Mouse (Mus musculus): ENCODE measurements around the gene Zfp219. TPM values are rescaled to one million over a fixed set of nuclear protein-coding genes. Genes with fewer than 3 reads are reported as not detected.

Gene Zfp219
- polyA plus RNA-seq, 1 experiment from 2014 or later, result 11.9 TPM

DNA sequence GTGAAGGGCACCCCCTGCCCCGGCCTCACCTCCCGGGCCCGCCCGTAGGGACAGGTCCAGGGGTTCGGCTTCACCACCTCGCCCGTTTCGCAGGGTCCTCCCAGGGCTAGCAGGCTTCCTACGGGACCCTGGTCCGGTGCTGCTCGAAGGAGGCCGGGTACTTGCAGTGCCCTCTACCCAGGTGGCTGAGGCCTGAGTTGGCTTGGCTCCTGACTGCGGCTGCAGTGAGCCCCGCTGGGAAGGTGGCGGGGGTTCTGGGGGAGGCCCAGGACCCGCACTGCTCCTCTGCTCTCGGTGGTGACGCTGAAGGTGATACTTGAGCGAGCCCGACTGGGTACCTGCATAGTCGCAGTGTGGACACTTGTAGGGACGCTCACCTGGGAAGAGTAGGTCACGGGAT, 13.8 kb downstream of the Zfp219 start:
- H3K36me3 ChIP-seq (ENCODE audit: control insufficient read depth, insufficient read depth), result peaks cover 55% of the 10 kb centered on the region
- WGBS, result 90% methylated on average over 23 of the region's 23 CpGs
- ATAC-seq, result no peak

DNA sequence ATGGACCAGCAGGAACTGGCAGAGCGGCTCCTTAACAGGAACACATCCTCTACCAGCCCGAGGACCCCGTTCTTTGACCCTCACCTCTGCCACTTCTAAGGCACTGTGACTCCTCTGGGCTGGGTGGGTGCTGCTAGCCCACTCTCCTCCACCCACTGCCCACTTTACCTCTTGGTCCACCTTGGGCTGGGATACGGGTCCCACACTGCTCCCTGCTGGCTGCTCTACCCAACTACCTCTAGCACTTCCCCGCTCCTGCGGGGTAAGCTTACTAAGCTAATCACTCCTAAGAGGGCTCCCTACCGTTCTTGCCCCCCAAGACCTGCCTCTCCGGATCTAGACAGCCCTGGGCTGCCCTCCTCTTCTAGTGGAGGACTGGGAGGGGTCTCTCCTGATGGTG, 14.3 kb downstream of the Zfp219 start:
- ATAC-seq, result no peak
- Histone ChIP-seq H3K36me3 (ENCODE audit: control insufficient read depth, insufficient read depth) (peaks cover 55% of the 10 kb centered on the region), H3K4me1 (replicated peaks; ENCODE audit: control insufficient read depth, insufficient read depth, low read length) (no peaks in the 10 kb centered on the region), H3K27me3 (replicated peaks; ENCODE audit: control insufficient read depth, insufficient read depth, low read length) (no peaks in the 10 kb centered on the region), H3K27ac (ENCODE audit: low read depth, low read length) (no peak overlapping the region; the same call in 1 of the 2 replicates), H3K9ac (ENCODE audit: low read depth, low read length) (no peak overlapping the region), H3K9me3 (ENCODE audit: control insufficient read depth) (no peaks in the 10 kb centered on the region), H3K4me3 (ENCODE audit: low read depth, low read length) (no peak overlapping the region), H3K4me2 (replicated peaks; ENCODE audit: low read depth) (no peak overlapping the region)
- 85% methylated on average over 8 of the region's 8 CpGs for WGBS
- peak; percentile 61 for TF ChIP-seq CTCF (IDR thresholded peaks at IDR 0.05; ENCODE audit: low read depth)

More for the DNA sequence above, 13.8 kb downstream of the Zfp219 start:
- no peak overlapping the region for H3K9ac ChIP-seq (ENCODE audit: low read depth, low read length)
- H3K27me3 ChIP-seq (replicated peaks; ENCODE audit: control insufficient read depth, insufficient read depth, low read length), result no peaks in the 10 kb centered on the region
- H3K4me2 ChIP-seq (replicated peaks; ENCODE audit: low read depth), result no peak overlapping the region
- no peaks in the 10 kb centered on the region for H3K9me3 ChIP-seq (ENCODE audit: control insufficient read depth)
- H3K27ac ChIP-seq (ENCODE audit: low read depth, low read length), result no peak overlapping the region; the same call in 1 of the 2 replicates
- H3K4me3 ChIP-seq (ENCODE audit: low read depth, low read length), result no peak overlapping the region
- no peaks in the 10 kb centered on the region for H3K4me1 ChIP-seq (replicated peaks; ENCODE audit: control insufficient read depth, insufficient read depth, low read length)
- no peak for TF ChIP-seq CTCF (IDR thresholded peaks at IDR 0.05; ENCODE audit: low read depth)

DNA sequence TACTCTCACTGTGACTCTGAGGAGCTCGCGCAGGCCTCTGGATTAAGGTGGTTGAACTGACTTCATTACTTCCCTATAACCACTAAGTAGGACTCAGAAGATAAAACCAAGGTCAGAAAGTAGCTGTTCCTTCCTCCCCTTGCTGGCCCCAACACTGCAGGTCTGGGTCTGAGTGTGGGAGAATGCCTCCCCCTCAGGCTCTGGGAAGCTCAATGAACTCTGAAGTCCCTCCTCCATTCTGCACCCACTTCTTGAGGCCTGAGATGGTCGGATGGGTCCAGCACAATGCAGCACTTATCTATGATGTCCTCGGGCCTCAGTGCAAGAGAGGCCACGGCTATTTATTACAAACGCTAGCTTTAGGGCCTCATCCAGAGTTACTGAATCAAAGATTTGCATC, 14.9 kb downstream of the Zfp219 start:
- no peak for ATAC-seq
- H3K36me3 ChIP-seq (ENCODE audit: control insufficient read depth, insufficient read depth), result peaks cover 58% of the 10 kb centered on the region

DNA sequence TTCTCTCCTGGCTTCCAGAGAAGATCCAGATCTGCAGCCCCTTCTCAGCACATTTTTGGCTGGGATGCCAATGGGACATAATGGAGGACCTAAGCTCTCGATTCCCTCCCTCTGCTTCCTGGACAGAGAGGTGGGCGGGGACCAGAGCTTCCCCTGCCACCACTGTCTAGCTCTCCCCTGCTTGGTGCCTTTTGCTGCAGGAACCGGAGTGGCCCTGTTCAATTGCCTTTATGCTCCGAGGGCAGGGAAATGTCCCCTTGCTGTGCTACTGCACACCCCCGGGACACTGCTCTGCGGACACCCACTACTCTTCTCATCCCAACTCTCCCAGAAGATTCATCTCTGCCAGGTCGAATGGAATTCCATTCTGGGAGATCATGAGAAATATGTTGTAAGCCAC, 15.4 kb downstream of the Zfp219 start:
- H3K27me3 ChIP-seq (replicated peaks; ENCODE audit: control insufficient read depth, insufficient read depth, low read length), result no peaks in the 10 kb centered on the region
- WGBS, result 68% methylated on average over 7 of the region's 7 CpGs
- ATAC-seq, result no peak
- no peak overlapping the region for H3K4me3 ChIP-seq (ENCODE audit: low read depth, low read length)
- peaks cover 61% of the 10 kb centered on the region for H3K36me3 ChIP-seq (ENCODE audit: control insufficient read depth, insufficient read depth)
- no peaks in the 10 kb centered on the region for H3K4me1 ChIP-seq (replicated peaks; ENCODE audit: control insufficient read depth, insufficient read depth, low read length)
- no peak overlapping the region for H3K27ac ChIP-seq (ENCODE audit: low read depth, low read length)
- no peaks in the 10 kb centered on the region for H3K9me3 ChIP-seq (ENCODE audit: control insufficient read depth)
- H3K4me2 ChIP-seq (replicated peaks; ENCODE audit: low read depth), result no peak overlapping the region
- H3K9ac ChIP-seq (ENCODE audit: low read depth, low read length), result no peak overlapping the region
- no peak for TF ChIP-seq CTCF (IDR thresholded peaks at IDR 0.05; ENCODE audit: low read depth)

More for the DNA sequence above, 14.9 kb downstream of the Zfp219 start:
- Histone ChIP-seq H3K9ac (ENCODE audit: low read depth, low read length) (no peak overlapping the region), H3K9me3 (ENCODE audit: control insufficient read depth) (no peaks in the 10 kb centered on the region), H3K27me3 (replicated peaks; ENCODE audit: control insufficient read depth, insufficient read depth, low read length) (no peaks in the 10 kb centered on the region), H3K4me1 (replicated peaks; ENCODE audit: control insufficient read depth, insufficient read depth, low read length) (no peaks in the 10 kb centered on the region), H3K4me2 (replicated peaks; ENCODE audit: low read depth) (no peak overlapping the region), H3K27ac (ENCODE audit: low read depth, low read length) (no peak overlapping the region), H3K4me3 (ENCODE audit: low read depth, low read length) (no peak overlapping the region)
- TF ChIP-seq CTCF (IDR thresholded peaks at IDR 0.05; ENCODE audit: low read depth), result no peak
- 58% methylated on average over 6 of the region's 6 CpGs for WGBS

DNA sequence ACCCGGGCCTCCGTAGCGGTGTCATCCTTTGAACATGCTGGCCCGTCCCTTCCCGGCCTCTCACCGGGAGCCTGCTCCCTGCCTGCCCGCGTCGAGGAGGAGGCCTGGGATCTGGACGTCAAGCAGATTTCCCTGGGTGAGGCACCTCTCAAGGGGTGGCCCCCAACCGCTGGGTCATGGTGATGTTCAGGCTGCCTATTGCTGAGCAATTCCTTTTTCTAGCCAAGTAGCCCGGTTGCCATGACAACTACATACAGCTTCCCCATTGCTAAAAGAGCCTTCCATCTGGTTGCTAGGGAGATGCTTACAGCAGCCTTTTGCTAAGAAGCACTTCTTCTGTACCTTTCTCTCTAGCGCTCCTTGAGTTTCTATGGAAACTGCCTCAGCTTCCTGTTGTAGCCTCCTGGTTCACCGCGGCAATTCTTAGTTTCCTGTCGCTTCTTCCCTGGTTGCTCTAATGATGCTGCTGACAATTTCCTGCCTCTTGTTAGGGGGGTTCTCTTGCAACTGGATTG, 16.5 kb downstream of the Zfp219 start:
- H3K4me2 ChIP-seq (replicated peaks; ENCODE audit: low read depth), result no peak overlapping the region
- WGBS, result 61% methylated on average over 16 of the region's 16 CpGs
- H3K27ac ChIP-seq (ENCODE audit: low read depth, low read length), result no peak overlapping the region
- ATAC-seq, result 0 out of 2 replicates have a peak, but pooled peaks have one; percentile 16
- no peaks in the 10 kb centered on the region for H3K27me3 ChIP-seq (replicated peaks; ENCODE audit: control insufficient read depth, insufficient read depth, low read length)
- no peaks in the 10 kb centered on the region for H3K4me1 ChIP-seq (replicated peaks; ENCODE audit: control insufficient read depth, insufficient read depth, low read length)
- no peak overlapping the region for H3K4me3 ChIP-seq (ENCODE audit: low read depth, low read length)
- no peak for TF ChIP-seq CTCF (IDR thresholded peaks at IDR 0.05; ENCODE audit: low read depth)
- no peaks in the 10 kb centered on the region for H3K9me3 ChIP-seq (ENCODE audit: control insufficient read depth)
- H3K9ac ChIP-seq (ENCODE audit: low read depth, low read length), result no peak overlapping the region
- H3K36me3 ChIP-seq (ENCODE audit: control insufficient read depth, insufficient read depth), result peaks cover 63% of the 10 kb centered on the region

DNA sequence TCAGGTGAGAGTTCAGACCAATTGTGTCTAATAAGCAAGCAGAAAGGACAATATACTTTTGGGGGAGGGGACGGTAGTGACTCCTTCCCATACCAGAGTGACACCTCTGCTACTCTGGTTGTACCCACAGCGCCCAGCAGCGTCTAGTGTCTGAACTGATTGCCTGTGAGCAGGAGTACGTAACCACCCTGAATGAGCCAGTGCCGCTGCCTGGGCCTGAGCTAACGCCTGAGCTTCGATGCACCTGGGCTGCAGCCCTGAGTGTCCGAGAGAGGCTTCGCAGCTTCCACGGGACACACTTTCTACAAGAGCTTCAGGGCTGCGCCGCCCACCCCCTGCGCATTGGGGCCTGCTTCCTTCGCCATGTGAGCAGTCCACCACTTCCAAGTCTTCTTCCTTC, 23.1 kb downstream of the Zfp219 start:
- 86% methylated on average over 14 of the region's 14 CpGs for WGBS
- Histone ChIP-seq H3K4me3 (ENCODE audit: low read depth, low read length) (no peak overlapping the region), H3K4me2 (replicated peaks; ENCODE audit: low read depth) (no peak overlapping the region), H3K27ac (ENCODE audit: low read depth, low read length) (no peak overlapping the region), H3K9ac (ENCODE audit: low read depth, low read length) (no peak overlapping the region), H3K36me3 (ENCODE audit: control insufficient read depth, insufficient read depth) (peaks cover 34% of the 10 kb centered on the region; the same call in 1 of the 2 replicates), H3K4me1 (replicated peaks; ENCODE audit: control insufficient read depth, insufficient read depth, low read length) (no peaks in the 10 kb centered on the region), H3K9me3 (ENCODE audit: control insufficient read depth) (no peaks in the 10 kb centered on the region), H3K27me3 (replicated peaks; ENCODE audit: control insufficient read depth, insufficient read depth, low read length) (no peaks in the 10 kb centered on the region)
- no peak for TF ChIP-seq CTCF (IDR thresholded peaks at IDR 0.05; ENCODE audit: low read depth)
- ATAC-seq, result no peak

All from intestine, postnatal 0 days (tissue).